Mouse (Mus musculus): ENCODE results near the gene Mrnip. TPM values are rescaled to one million over a fixed set of nuclear protein-coding genes. Genes with fewer than 3 reads are reported as not detected.
A peak's percentile ranks its signal among the peaks of the same experiment; 100 is the strongest.

The Mrnip gene
- polyA plus RNA-seq, 1 experiment from 2014 or later, result 30.2 TPM

- Histone ChIP-seq H3K4me2 (peak overlapping the region; percentile 98), H3K27ac (peak overlapping the region; percentile 96), H3K4me3 (peak overlapping the region; percentile 92), H3K9ac (peak overlapping the region; percentile 99), H3K36me3 (peaks cover 6% of the 10 kb centered on the region; the same call in 1 of the 2 replicates), H3K9me3 (no peaks in the 10 kb centered on the region), H3K27me3 (peaks cover 5% of the 10 kb centered on the region; the same call in 1 of the 2 replicates), H3K4me1 (replicated peaks) (peaks cover 52% of the 10 kb centered on the region)
- ATAC-seq (ENCODE audit: low FRiP score), result peak; percentile 33
- WGBS, result 6% methylated on average over 17 of the region's 17 CpGs
These were observed 49.8 kb downstream of the Mrnip start for GRCm38 (mm10) chr11:50223783-50224662.

- ATAC-seq (ENCODE audit: low FRiP score), result peak; percentile 83
- Histone ChIP-seq H3K36me3 (peaks cover 6% of the 10 kb centered on the region; the same call in 1 of the 2 replicates), H3K9me3 (no peaks in the 10 kb centered on the region), H3K9ac (peak overlapping the region; percentile 99), H3K4me2 (peak overlapping the region; percentile 98), H3K4me1 (replicated peaks) (peaks cover 59% of the 10 kb centered on the region), H3K27me3 (peaks cover 14% of the 10 kb centered on the region), H3K27ac (peak overlapping the region; percentile 96), H3K4me3 (peak overlapping the region; percentile 92)
- WGBS, result under 1% methylated on average over 67 of the region's 70 CpGs
These were observed 50.7 kb downstream of the Mrnip start for GRCm38 (mm10) chr11:50224671-50225530.

- peaks cover 6% of the 10 kb centered on the region for H3K36me3 ChIP-seq
- H3K4me1 ChIP-seq (replicated peaks), result peaks cover 62% of the 10 kb centered on the region
- peak; percentile 25 for ATAC-seq (ENCODE audit: low FRiP score)
These were observed 51.6 kb downstream of the Mrnip start for GRCm38 (mm10) chr11:50225611-50226378.

GRCm38 (mm10) chr11:50226406-50226805 is 52.2 kb downstream of the Mrnip start:
- Histone ChIP-seq H3K4me3 (peak overlapping the region; percentile 92), H3K4me1 (replicated peaks) (peaks cover 65% of the 10 kb centered on the region), H3K36me3 (peaks cover 8% of the 10 kb centered on the region), H3K9me3 (no peaks in the 10 kb centered on the region), H3K4me2 (peak overlapping the region; percentile 98), H3K9ac (peak overlapping the region; percentile 99), H3K27ac (peak overlapping the region; percentile 96), H3K27me3 (peaks cover 20% of the 10 kb centered on the region)
- ATAC-seq (ENCODE audit: low FRiP score), result no peak
- WGBS, result 31% methylated on average over 2 of the region's 2 CpGs

More at GRCm38 (mm10) chr11:50225611-50226378, 51.6 kb downstream of the Mrnip start:
- no peaks in the 10 kb centered on the region for H3K9me3 ChIP-seq
- peak overlapping the region; percentile 98 for H3K4me2 ChIP-seq
- H3K9ac ChIP-seq, result peak overlapping the region; percentile 99
- WGBS, result 3% methylated on average over 34 of the region's 34 CpGs
- peak overlapping the region; percentile 96 for H3K27ac ChIP-seq
- peaks cover 20% of the 10 kb centered on the region for H3K27me3 ChIP-seq
- H3K4me3 ChIP-seq, result peak overlapping the region; percentile 92

GRCm38 (mm10) chr11:50227226-50227625 is 53.0 kb downstream of the Mrnip start:
- peak overlapping the region; percentile 92 for H3K4me3 ChIP-seq
- H3K27ac ChIP-seq, result 0 out of 2 replicates have a peak overlapping the region, but pooled peaks have one; percentile 35
- H3K4me1 ChIP-seq (replicated peaks), result peaks cover 65% of the 10 kb centered on the region
- peaks cover 16% of the 10 kb centered on the region for H3K36me3 ChIP-seq
- peak overlapping the region; percentile 99 for H3K9ac ChIP-seq
- 77% methylated on average over 3 of the region's 3 CpGs for WGBS
- H3K9me3 ChIP-seq, result no peaks in the 10 kb centered on the region
- peaks cover 20% of the 10 kb centered on the region for H3K27me3 ChIP-seq
- ATAC-seq (ENCODE audit: low FRiP score), result no peak
- H3K4me2 ChIP-seq, result peak overlapping the region; percentile 98

- Histone ChIP-seq H3K9me3 (no peaks in the 10 kb centered on the region), H3K9ac (peak overlapping the region; percentile 99), H3K36me3 (peaks cover 21% of the 10 kb centered on the region), H3K4me2 (no peak overlapping the region), H3K27me3 (peaks cover 20% of the 10 kb centered on the region), H3K4me1 (replicated peaks) (peaks cover 60% of the 10 kb centered on the region), H3K27ac (no peak overlapping the region), H3K4me3 (no peak overlapping the region)
- 90% methylated on average over 4 of the region's 4 CpGs for whole genome bisulfite sequencing
- ATAC-seq (ENCODE audit: low FRiP score), result no peak
These were observed 53.5 kb downstream of the Mrnip start for GRCm38 (mm10) chr11:50227736-50228135.

GRCm38 (mm10) chr11:50228772-50229171 is 54.5 kb downstream of the Mrnip start:
- Histone ChIP-seq H3K9me3 (no peaks in the 10 kb centered on the region), H3K4me3 (no peak overlapping the region), H3K4me1 (replicated peaks) (peaks cover 50% of the 10 kb centered on the region), H3K9ac (peak overlapping the region; percentile 55), H3K36me3 (peaks cover 32% of the 10 kb centered on the region), H3K4me2 (no peak overlapping the region), H3K27ac (no peak overlapping the region), H3K27me3 (peaks cover 20% of the 10 kb centered on the region)
- ATAC-seq (ENCODE audit: low FRiP score), result no peak
- 28% methylated on average over 3 of the region's 3 CpGs for WGBS

GRCm38 (mm10) chr11:50229252-50229910 is 55.1 kb downstream of the Mrnip start:
- 44% methylated on average over 7 of the region's 7 CpGs for WGBS
- Histone ChIP-seq H3K27me3 (peaks cover 26% of the 10 kb centered on the region), H3K36me3 (peaks cover 38% of the 10 kb centered on the region), H3K4me3 (no peak overlapping the region), H3K4me2 (no peak overlapping the region), H3K4me1 (replicated peaks) (peaks cover 46% of the 10 kb centered on the region), H3K9ac (peak overlapping the region; percentile 55), H3K27ac (no peak overlapping the region), H3K9me3 (no peaks in the 10 kb centered on the region)
- ATAC-seq (ENCODE audit: low FRiP score), result no peak

GRCm38 (mm10) chr11:50230481-50231304 is 56.4 kb downstream of the Mrnip start:
- H3K27me3 ChIP-seq, result peaks cover 38% of the 10 kb centered on the region

GRCm38 (mm10) chr11:50231411-50231810 is 57.2 kb downstream of the Mrnip start:
- no peak overlapping the region for H3K4me3 ChIP-seq
- 21% methylated on average over 8 of the region's 8 CpGs for WGBS
- no peak overlapping the region for H3K27ac ChIP-seq
- ATAC-seq (ENCODE audit: low FRiP score), result no peak
- peaks cover 50% of the 10 kb centered on the region for H3K4me1 ChIP-seq (replicated peaks)
- H3K36me3 ChIP-seq, result peaks cover 51% of the 10 kb centered on the region
- peaks cover 45% of the 10 kb centered on the region for H3K27me3 ChIP-seq
- H3K9ac ChIP-seq, result no peak overlapping the region
- peak overlapping the region; percentile 44; the same call in 1 of the 2 replicates for H3K4me2 ChIP-seq
- H3K9me3 ChIP-seq, result no peaks in the 10 kb centered on the region

More at GRCm38 (mm10) chr11:50230481-50231304, 56.4 kb downstream of the Mrnip start:
- Histone ChIP-seq H3K27ac (no peak overlapping the region), H3K4me2 (peak overlapping the region; percentile 44), H3K9me3 (no peaks in the 10 kb centered on the region), H3K4me1 (replicated peaks) (peaks cover 50% of the 10 kb centered on the region), H3K9ac (peak overlapping the region; percentile 39; the same call in 1 of the 2 replicates), H3K4me3 (peak overlapping the region; percentile 7; the same call in 1 of the 2 replicates), H3K36me3 (peaks cover 51% of the 10 kb centered on the region)
- 26% methylated on average over 45 of the region's 45 CpGs for WGBS
- no peak for ATAC-seq (ENCODE audit: low FRiP score)
